Mouse (Mus musculus) liver, adult 2 months (tissue): ENCODE measurements at regions not wholly inside any gene's neighbourhood (a gene's known extent, or its start where the extent isn't known, plus 50 kb on each side); places are given as distances from the start of the nearest gene placed in this dataset.

Experiments used
- CTCF ChIP-seq: fragments of 200-500 bp; IDR thresholded peaks from 2 replicates; pipeline ENCODE4 v1.5.1; 2011; ENCODE audit warnings: low read depth, low read length, control low read depth
- POLR2A ChIP-seq: fragments of 200-500 bp; IDR thresholded peaks from 2 replicates; pipeline ENCODE4 v1.6.1; 2011; ENCODE audit warnings: low read length, control low read depth; ENCODE audit not compliant: insufficient read depth; ENCODE audit errors: extremely low read depth

GRCm38 (mm10) chr16:5733608-5734007, 151.5 kb upstream of the Rbfox1 start:
- TF ChIP-seq CTCF (no peak), POLR2A (no peak)
